In the genomic region with DNA sequence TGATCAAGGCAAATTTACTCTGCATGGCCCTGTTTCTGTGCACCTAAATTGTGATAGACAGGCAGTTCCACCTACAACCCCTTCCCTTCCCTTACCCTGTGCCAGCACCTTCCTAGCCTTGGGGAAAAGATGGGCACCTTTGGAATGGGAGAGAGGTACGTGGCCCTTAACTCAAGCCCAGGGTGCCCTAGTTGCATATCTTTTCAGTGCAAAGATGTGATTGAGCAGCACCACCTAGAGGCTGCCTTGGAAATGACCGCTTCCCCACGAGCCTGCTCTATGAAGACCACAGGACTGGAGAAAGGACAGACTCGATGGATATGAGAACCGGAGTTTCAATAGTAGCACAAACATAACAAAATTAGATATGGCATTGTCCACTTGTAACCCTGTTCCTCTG, we compare ENCODE assay signal across 8 mouse cellular contexts. TPM values are rescaled to one million over a fixed set of nuclear protein-coding genes. Genes with fewer than 3 reads are reported as not detected.
DNase-seq lines count a peak whose midpoint lies in the region; ATAC-seq and TF ChIP-seq lines count a peak whose summit lies in the region.

No protein-coding gene starts in this region.

- H3K4me2 ChIP-seq in limb, embryonic 11.5 days (ENCODE audit: low read depth, severe bottlenecking) = no peak overlapping the region
- H3K4me2 ChIP-seq in midbrain, embryonic 16.5 days (ENCODE audit: low read length) = no peak overlapping the region

- H3K27ac ChIP-seq in kidney, adult 2 months (ENCODE audit: insufficient read depth, low read depth, low read length) = no peak overlapping the region
- no peak overlapping the region for H3K27ac ChIP-seq in limb, embryonic 11.5 days (replicated peaks; ENCODE audit: low read depth, low read length)
- H3K27ac ChIP-seq in midbrain, embryonic 16.5 days (ENCODE audit: low read length) = no peak overlapping the region

- H3K4me3 ChIP-seq in kidney, adult 2 months (ENCODE audit: insufficient read depth, low read depth, low read length) = no peak overlapping the region
- no peak overlapping the region for H3K4me3 ChIP-seq in limb, embryonic 11.5 days (ENCODE audit: low read depth, low read length)
- no peak overlapping the region for H3K4me3 ChIP-seq in midbrain, embryonic 16.5 days (ENCODE audit: low read depth, low read length)

- peak; percentile 69 for DNase-seq in ovary, postnatal 36 days (ENCODE audit: low spot score)
- DNase-seq in ovary, postnatal 10 days (ENCODE audit: low spot score) = no peak
- peak; percentile 86 for DNase-seq in embryo, embryonic 10.5 days (ENCODE audit: low spot score)
- peak; percentile 54 to 68 for DNase-seq in gastrocnemius, postnatal 36 days
- peak; percentile 76 for DNase-seq in kidney, adult 2 months
- DNase-seq in limb, embryonic 11.5 days (ENCODE audit: low spot score) = peak; percentile 84
- DNase-seq in spleen, postnatal 36 days (ENCODE audit: low spot score in 2 of 2) = peak; percentile 46 to 54

- no peak overlapping the region for H3K9ac ChIP-seq in limb, embryonic 11.5 days (ENCODE audit: low read length)
- H3K9ac ChIP-seq in midbrain, embryonic 16.5 days (ENCODE audit: low read depth, low read length) = no peak overlapping the region

- WGBS in kidney, adult 2 months = 6% methylated on average over 5 of the region's 5 CpGs
- 25% methylated on average over 5 of the region's 5 CpGs for WGBS in limb, embryonic 11.5 days
- WGBS in midbrain, embryonic 16.5 days = 8% methylated on average over 5 of the region's 5 CpGs

- TF ChIP-seq CTCF in kidney, adult 2 months (conservative IDR thresholded peaks at IDR 0.05; ENCODE audit: insufficient read depth, insufficient read length, low read depth, low read length) = peak; percentile 94

- TF ChIP-seq POLR2A in kidney, adult 2 months (IDR thresholded peaks at IDR 0.05; ENCODE audit: low read depth, low read length) = no peak

- no peaks in the 10 kb centered on the region for H3K27me3 ChIP-seq in kidney, adult 2 months (replicated peaks; ENCODE audit: control insufficient read depth, insufficient read depth, low read length)
- H3K27me3 ChIP-seq in limb, embryonic 11.5 days (ENCODE audit: control insufficient read depth, insufficient read depth, low read length) = no peaks in the 10 kb centered on the region
- H3K27me3 ChIP-seq in midbrain, embryonic 16.5 days (ENCODE audit: control insufficient read depth, insufficient read depth, low read depth, low read length) = no peaks in the 10 kb centered on the region

- H3K9me3 ChIP-seq in limb, embryonic 11.5 days (ENCODE audit: control insufficient read depth, low read length) = no peaks in the 10 kb centered on the region
- H3K9me3 ChIP-seq in midbrain, embryonic 16.5 days (replicated peaks; ENCODE audit: control insufficient read depth, low read length, poor library complexity, severe bottlenecking) = no peaks in the 10 kb centered on the region

- peak; percentile 47; the same call in 1 of the 2 replicates for ATAC-seq in limb, embryonic 11.5 days (ENCODE audit: insufficient number of reproducible peaks, low FRiP score, low TSS enrichment, low read depth)
- ATAC-seq in midbrain, embryonic 16.5 days = peak; percentile 51; the same call in 1 of the 2 replicates

- no peaks in the 10 kb centered on the region for H3K4me1 ChIP-seq in kidney, adult 2 months (ENCODE audit: control insufficient read depth, insufficient read depth, low read length)
- H3K4me1 ChIP-seq in limb, embryonic 11.5 days (ENCODE audit: control insufficient read depth, insufficient read depth, low read length) = peaks cover 2% of the 10 kb centered on the region; the same call in 1 of the 2 replicates
- H3K4me1 ChIP-seq in midbrain, embryonic 16.5 days (ENCODE audit: control insufficient read depth, insufficient read depth, low read length) = no peaks in the 10 kb centered on the region

- no peaks in the 10 kb centered on the region for H3K36me3 ChIP-seq in kidney, adult 2 months (ENCODE audit: control insufficient read depth, insufficient read depth, low read length)
- H3K36me3 ChIP-seq in limb, embryonic 11.5 days (ENCODE audit: control insufficient read depth, insufficient read depth, low read length) = no peaks in the 10 kb centered on the region
- no peaks in the 10 kb centered on the region for H3K36me3 ChIP-seq in midbrain, embryonic 16.5 days (ENCODE audit: control insufficient read depth, insufficient read depth, low read length)

- intact Hi-C loops in gastrocnemius, postnatal 36 days (cut with DNase I) = loop anchor here (5.0 kb wide), 2 partner anchors 439 to 494 kb away; no protein-coding TSS in a partner anchor

RNA-seq across cellular contexts. Expression of a gene that starts 8.1 kb away (rescaled TPM):
- 1 to 10 TPM; 4.5 to 5.7 TPM for total RNA-seq in gastrocnemius, postnatal 36 days (2021)
- polyA plus RNA-seq in kidney, adult 2 months (2012; rRNA removed) = 2.7 and 3.2 TPM in 2 replicates
- 3.8 and 4.1 TPM in 2 replicates for polyA plus RNA-seq in limb, embryonic 11.5 days (2014; fragmentation: Nextera tagmentation; extraction: Ambion mirVana)
- 1.7 and 2.1 TPM in 2 replicates for polyA plus RNA-seq in midbrain, embryonic 16.5 days (2015; fragmentation: Nextera tagmentation; extraction: Ambion mirVana)
